Mouse (Mus musculus): ENCODE data around the gene Aqp7.

The Aqp7 gene

DNA sequence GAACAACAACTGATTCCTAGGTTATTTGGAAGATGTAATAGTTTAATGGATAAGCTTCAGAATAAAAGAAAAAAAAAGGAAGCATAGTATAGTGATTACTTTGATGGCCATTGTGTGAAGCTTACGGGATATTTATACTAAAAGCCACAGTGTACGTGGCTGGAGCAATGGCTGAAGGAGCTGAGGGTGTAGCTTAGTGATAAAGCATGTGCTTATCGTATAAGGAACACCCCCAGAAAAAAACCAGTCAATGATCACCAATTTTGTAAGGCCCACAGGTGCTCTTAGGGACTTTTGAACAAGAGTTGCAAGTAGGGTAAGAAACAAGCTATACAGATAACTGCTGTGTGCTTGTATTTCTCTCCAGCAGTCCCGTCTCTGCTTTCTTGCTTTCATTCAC, 50.0 kb downstream of the Aqp7 start:
- no peak for DNase-seq

DNA sequence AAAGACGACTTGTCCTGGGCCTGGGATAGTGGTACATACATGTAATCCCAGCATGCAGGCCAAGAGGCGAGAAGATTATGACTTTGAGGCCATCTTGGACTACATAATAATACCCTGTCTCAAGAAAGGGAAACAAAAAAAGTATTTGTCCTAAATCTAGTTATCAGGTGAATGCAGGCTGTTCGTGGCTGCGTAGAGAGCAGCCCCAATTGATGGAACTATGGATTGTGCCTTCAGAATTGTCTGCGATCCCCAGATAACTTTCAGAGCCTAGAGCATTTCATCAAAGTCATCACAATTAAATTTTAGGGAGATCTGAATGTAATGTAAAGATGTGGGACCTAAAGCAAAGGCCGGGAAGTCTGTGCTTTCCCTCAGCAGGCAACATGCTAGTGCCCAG, 51.6 kb downstream of the Aqp7 start:
- no peak for DNase-seq

DNA sequence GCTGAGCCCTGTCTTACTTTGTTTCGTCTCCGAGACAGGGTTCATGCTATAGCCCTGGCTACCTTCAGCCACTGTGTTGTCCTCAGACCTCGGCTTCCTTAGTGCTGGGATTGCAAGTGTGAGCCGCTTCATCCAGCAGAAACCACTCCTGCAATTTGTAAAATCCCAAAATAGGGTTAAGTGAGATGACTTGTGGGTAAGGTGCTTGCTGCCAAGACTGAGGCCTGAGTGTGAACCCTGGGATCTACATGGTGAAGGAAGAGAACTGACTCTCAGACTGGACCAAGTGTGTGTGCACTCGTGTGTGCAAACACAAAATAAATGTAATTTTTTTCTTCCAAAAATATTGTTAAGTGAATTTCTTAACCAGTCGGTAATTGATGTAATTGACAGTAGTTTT, 58.3 kb downstream of the Aqp7 start:
- DNase-seq: no peak

DNA sequence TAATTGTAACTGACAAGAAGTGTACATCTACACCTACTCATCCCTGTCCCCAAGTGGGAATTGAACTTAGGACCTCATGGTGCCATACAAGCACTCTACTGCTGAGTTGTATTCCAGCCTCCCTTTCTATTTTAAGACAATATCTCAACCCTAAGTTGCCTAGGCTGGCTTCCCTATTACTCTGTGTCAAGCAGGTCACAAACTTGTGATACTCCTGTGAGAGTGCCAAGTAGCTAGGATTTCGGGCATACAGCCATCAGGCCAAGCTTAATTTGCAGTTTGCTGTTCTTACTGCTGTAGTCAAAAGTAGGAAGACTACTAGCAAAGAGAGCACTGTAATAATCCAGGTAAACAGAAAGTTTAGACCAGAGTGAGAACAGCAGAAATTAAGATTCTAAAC, 64.3 kb downstream of the Aqp7 start:
- no peak for DNase-seq
